Mouse (Mus musculus) adrenal gland (tissue): ENCODE measurements around the gene Cd8a.
"Not testable (repeated sequence)": the region's sequence is repeated elsewhere in the genome, so short reads cannot be mapped to it uniquely, and the experiment has no call there.

Experiments
- intact Hi-C: fragments of 180-260 bp; cut with DNase I; formaldehyde crosslinking; loops from one replicate; pipeline ENCODE4 v1.15.1; 2025
- long read RNA-seq, 2 experiments: library from polyadenylated mRNA; unstranded; transcript quantifications; one replicate each; pipeline ENCODE4 v2.0.0; 2020; ENCODE audit warnings: borderline replicate concordance in 1 of 2; ENCODE audit not compliant: insufficient replicate concordance in 1 of 2

The Cd8a gene
- long read RNA-seq, experiment 1: 0 reads
- long read RNA-seq, experiment 2: 0 reads

- intact Hi-C loops: no loop called here
Observed at GRCm38 (mm10) chr6:71373249-71373775, at the start of gene Cd8a. TSS of gene Cd8a (plus strand) at chr6:71373427.

GRCm38 (mm10) chr6:71324816-71325215 lies 48.4 kb upstream of the Cd8a start:
- intact Hi-C loops: no loop called here

- intact Hi-C loops: no loop called here
Observed at GRCm38 (mm10) chr6:71329881-71330280, 43.3 kb upstream of the Cd8a start.

DNA sequence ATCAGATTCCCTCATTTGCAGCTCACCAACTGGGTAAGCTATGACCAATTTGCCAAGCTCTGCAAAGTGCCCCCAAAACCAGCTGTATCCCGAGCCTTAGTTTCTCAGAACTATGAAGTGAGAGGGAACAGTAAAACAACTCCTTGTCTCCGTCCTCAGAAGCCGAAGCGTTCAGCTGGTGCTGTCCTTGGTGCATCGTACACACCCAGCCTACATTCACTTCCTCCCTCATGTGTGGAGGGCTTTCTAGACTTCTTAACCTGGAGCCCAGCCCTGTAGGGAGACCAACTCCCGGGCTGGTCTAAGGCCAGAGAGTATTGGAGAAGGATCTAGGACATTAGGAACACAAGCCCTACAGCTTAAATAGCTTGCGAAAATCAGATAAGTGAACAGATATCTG lies 42.7 kb upstream of the Cd8a start:
- intact Hi-C loops: no loop called here

DNA sequence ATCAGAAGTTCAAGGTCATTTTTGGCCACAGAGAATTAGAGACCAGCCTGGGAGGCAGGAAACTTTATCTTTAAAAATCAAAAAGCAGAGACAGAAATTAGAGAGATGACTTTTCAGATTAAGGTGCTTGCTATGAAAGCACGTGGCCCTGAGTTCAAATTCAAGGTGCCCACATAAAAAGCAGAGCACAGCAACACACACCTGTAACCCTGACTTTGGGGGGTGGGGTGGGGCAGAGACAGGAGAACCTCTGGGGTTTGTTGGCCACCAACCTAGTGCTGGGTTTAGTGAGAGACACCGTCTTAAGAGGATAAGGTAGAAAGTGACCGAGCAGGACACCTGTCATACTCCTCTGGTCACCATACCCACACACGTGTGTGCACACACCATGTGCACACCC lies 41.7 kb upstream of the Cd8a start:
- intact Hi-C loops: not testable (repeated sequence)

GRCm38 (mm10) chr6:71332236-71332965 lies 40.8 kb upstream of the Cd8a start:
- intact Hi-C loops: no loop called here

DNA sequence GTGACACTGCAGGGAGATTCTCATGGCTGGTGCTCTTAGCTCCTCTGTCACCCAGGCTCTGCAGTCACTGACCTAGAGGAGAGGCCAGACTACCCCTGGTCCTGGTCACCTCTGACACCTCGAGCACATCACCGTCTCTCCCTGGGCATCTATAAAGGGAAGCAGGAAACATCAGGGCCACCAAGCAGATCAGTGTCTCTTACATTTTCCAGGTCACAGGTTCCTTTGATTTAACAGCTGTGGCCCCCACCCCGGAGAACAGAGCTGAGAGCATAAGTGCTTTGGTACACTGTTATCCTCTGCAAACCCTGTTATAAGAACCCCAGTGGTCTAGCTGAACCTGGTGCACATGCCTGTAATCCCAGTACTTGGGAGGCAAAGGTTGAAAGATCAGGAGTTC lies 40.2 kb upstream of the Cd8a start:
- intact Hi-C loops: no loop called here

- intact Hi-C loops: no loop called here
Observed at GRCm38 (mm10) chr6:71333578-71334273, 39.5 kb upstream of the Cd8a start.

GRCm38 (mm10) chr6:71337666-71338065 lies 35.6 kb upstream of the Cd8a start:
- intact Hi-C loops: no loop called here

DNA sequence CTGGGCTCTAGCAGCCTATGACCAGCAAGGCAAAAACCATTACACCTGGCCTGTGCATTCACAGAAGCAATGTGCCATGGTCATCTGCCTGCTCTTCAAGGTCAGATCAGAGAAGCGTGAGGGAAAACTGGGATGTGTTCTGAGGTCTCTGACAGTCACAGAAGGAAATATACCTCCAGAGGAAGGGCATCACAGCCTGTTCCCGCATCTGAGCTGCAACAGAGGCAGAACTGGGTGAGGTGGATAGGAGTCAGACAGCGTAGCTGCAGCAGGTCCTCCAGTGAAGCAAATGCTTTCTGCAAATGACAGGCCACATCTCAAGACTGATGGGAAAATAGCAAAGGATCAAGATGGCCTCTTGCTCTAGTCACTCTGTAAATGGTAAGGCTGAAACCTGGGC lies 34.3 kb upstream of the Cd8a start:
- intact Hi-C loops: no loop called here

DNA sequence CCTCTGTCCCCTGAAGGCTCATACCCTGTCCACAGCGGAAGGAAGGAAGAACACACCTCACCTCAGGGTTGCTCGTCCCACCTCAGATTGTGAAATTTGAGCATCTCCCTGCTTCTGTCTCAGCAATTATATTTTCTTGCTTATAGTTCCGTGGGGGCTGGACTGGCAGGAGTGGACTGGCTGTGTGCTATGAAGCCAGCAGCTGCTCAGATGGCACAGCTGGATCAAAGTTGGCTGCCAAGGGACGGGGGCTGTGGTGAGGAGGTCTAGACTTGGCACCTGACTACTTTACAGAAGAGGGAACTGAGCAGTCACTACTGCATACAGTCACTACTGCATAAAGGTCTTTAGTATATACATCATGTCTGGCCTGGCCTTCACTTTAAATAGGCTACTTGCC lies 33.9 kb upstream of the Cd8a start:
- intact Hi-C loops: no loop called here

DNA sequence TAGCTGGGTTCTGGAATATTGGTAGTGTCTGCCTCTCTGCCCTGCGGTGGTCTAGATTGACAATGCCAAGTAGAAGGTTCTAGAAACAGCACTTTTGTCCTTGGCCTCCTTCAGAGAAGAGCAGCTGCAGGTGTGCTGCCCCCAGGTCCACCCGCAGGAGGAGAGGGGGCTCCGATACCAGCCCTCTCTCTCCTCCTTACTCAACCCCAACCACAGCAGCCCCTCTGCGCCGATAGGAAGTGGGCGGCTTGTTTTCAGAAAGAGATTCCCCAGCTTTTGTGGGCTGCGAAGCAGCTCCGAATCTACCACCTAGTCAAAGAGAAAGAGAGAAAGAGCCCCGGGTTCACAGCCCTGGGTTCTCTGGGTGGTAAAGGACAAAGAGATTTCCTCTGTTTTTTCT lies 32.0 kb upstream of the Cd8a start:
- intact Hi-C loops: no loop called here

DNA sequence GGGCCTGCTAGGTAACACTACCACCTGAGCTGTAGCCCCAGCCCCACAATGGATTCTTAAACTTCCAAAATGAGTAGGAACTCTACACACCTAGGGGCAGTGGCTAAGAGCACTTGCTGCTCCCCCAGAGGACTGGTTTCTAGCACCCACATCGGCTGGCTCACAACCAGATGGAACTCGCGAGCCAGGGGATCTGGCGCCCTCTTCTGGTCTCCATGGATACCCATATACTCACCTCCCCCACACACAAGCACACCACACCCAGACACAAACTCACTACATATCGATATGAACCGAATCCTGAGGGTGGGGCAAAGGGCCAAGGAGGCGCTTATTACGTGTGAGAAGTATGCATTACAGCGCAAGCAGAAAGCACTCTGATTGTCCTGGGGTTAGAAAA lies 25.2 kb upstream of the Cd8a start:
- intact Hi-C loops: no loop called here

- intact Hi-C loops: no loop called here
Observed at GRCm38 (mm10) chr6:71351201-71351600, 22.0 kb upstream of the Cd8a start.

- intact Hi-C loops: no loop called here
Observed at GRCm38 (mm10) chr6:71352201-71352600, 21.0 kb upstream of the Cd8a start.

DNA sequence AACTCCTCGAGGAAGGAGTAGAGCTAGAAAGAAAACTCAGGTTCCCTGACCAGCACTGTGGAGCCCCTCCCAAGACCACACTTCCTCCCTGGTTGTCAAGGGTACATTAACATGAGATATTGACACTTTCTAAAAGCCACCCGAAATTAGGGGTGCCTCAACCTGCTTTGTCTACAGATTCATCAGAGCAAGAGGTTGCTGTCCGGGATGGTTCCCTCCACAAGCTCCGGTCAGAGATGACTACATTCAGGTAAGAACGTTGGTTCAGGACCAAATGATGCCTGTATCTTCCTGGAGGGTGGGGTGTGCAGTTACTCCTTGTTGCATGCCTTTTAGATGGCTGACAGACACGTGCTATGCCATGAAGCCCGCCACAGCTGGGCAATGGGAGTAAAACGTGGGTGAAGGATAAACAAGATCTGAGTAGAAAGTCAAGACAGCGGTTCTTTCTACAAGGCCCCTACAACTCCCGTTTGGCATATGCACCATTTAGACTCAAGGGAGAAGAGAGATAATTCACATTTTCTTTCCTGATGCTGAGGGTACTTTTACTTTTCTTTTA lies 20.3 kb upstream of the Cd8a start:
- intact Hi-C loops: no loop called here

DNA sequence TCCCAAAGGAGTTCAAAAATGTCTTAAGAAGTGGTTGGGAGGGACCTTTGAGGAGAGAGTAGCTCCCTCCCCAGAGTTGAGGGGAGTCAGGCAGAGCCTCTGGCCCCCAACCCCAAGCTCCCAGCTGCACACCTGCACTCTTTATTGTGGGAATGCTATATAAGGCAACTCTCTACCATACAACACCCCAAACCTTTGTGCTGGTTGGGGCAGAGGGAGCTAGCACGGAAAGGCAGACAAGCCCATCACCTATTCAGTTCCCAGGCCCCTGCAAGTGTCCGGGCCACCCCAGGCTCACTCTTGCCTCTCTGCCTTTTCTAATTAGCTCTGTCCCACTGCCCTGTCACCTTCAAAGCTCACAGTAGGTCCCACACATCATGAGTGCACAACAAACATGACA lies 19.5 kb upstream of the Cd8a start:
- intact Hi-C loops: no loop called here

DNA sequence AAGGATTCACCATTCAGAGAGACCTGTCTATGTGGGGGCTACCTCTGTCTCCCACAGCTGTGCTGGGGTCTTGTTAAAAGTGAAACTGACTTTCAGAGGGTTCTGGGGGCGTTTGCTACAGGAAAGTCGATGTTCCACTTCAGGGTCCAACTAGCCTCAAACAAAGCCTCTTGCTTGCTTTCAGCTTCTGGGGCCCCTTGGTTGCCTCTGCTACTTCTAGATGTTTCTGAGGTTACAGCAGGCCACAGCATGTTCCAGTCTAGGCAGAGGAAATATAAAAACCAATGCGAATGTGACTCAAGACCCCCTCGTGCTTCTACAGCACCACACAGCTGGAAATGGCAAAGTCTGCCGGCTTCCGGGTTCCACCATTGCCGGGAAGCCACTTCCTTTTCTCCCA lies 15.7 kb upstream of the Cd8a start:
- intact Hi-C loops: no loop called here

DNA sequence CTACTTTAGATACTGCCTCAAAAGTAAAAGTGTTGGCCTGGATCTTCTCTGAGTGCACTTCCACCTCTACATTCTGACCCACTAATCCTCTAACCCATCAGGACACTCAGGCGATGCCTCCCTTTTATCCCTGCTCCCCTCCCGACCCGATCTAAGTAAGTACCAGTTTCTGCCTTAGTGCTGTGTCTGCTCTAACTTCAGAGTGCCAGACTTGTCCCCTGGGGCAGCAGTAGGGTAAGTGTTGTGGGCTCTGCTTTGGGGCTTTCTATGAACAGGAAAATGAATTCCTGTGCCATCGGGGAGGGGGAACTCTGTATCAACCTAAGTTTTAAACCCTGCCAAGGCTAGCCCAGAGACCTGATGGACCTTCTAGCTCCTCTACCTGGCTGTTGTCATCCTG lies 13.0 kb upstream of the Cd8a start:
- intact Hi-C loops: no loop called here

DNA sequence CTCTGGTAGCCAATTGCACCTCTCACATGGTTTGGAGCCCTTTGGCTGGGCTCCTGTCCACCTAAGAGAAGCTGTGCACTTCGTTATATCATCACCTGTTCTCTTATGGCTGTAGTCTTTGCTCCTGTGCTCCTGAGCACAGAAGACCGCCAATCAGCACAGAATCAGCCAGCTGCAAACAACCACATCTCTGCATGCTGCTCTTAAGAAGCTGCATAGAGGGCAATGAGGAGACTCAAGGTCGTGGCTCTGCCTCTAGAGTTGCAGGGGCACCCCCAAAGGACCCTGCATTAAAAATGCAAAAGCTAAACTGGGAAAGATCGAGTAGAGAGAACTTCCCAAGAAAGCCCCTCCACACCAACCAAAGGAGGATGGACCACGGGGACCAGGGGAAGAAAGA lies 12.5 kb upstream of the Cd8a start:
- intact Hi-C loops: no loop called here

- intact Hi-C loops: no loop called here
Observed at GRCm38 (mm10) chr6:71361156-71361670, 12.0 kb upstream of the Cd8a start.

GRCm38 (mm10) chr6:71363995-71364394 lies 9.2 kb upstream of the Cd8a start:
- intact Hi-C loops: no loop called here
